Mouse (Mus musculus) limb, embryonic 13.5 days (tissue): ENCODE measurements around the gene Gja1. TPM values are rescaled to one million over a fixed set of nuclear protein-coding genes. Genes with fewer than 3 reads are reported as not detected.

ENCODE experiments used
- polyA plus RNA-seq: library from polyadenylated mRNA; unstranded; fragments of >200 nt; fragmentation: Nextera tagmentation; extraction: Ambion mirVana; gene quantifications from 2 replicates; pipeline ENCODE4 v1.2.1, GENCODE M21; 2015

The Gja1 gene
- polyA plus RNA-seq, 1 experiment from 2014 or later = 241 TPM

Other genes with a start within 250 kb of the Gja1 start
- 3.3 and 3.5 TPM in 2 replicates for gene Tbc1d32, start 148.6 kb upstream of the Gja1 start, polyA plus RNA-seq